Mouse (Mus musculus) CD4-positive naive resting alpha-beta T cell, adult 76 days (primary cell): ENCODE results near the gene Amy1. TPM values are rescaled to one million over a fixed set of nuclear protein-coding genes. Genes with fewer than 3 reads are reported as not detected.

ENCODE experiments used
- total RNA-seq: library from RNA; stranded (reverse); gene quantifications from one replicate; pipeline ENCODE4 v1.2.4, GENCODE M21; 2023

Gene Amy1
- total RNA-seq: 3.3 TPM

GRCm38 (mm10) chr3:113606599-113606998, at the start of gene Amy1:
Gene Amy1 (minus strand): TSS chr3:113606699.

GRCm38 (mm10) chr3:113629606-113630359, 23.3 kb upstream of the Amy1 start, which contains the start of gene Rnpc3:
Gene Rnpc3 (minus strand): TSS chr3:113630149.

GRCm38 (mm10) chr3:113532328-113532727, 74.2 kb downstream of the Amy1 start, which contains the start of gene Amy2a1:
Gene Amy2a1 (minus strand): TSS chr3:113532428.

Other genes starting within 250 kb of the Amy1 start
- not detected for gene Amy2a1, start 74.3 kb downstream of the Amy1 start, total RNA-seq
- 81.3 TPM for gene Rnpc3, start 23.4 kb upstream of the Amy1 start, total RNA-seq